Mouse (Mus musculus): ENCODE results near the gene Fndc11.

GRCm38 (mm10) chr2:181205678-181206077 is 14.1 kb upstream of the Fndc11 start:
- TF ChIP-seq POLR2A (IDR thresholded peaks at IDR 0.05; ENCODE audit: borderline replicate concordance, insufficient read depth, low read length) (no peak), CTCF (IDR thresholded peaks at IDR 0.05; ENCODE audit: borderline replicate concordance, insufficient read depth, low read depth, low read length) (no peak)
